Mouse (Mus musculus) intestine, embryonic 15.5 days (tissue): Measurements from ENCODE around the gene Hhex. TPM values are rescaled to one million over a fixed set of nuclear protein-coding genes. Genes with fewer than 3 reads are reported as not detected.

Experiments used
- polyA plus RNA-seq: library from polyadenylated mRNA; unstranded; fragments of >200 nt; fragmentation: Nextera tagmentation; extraction: Ambion mirVana; gene quantifications from 2 replicates; pipeline ENCODE4 v1.2.1, GENCODE M21; 2015

The Hhex gene
- polyA plus RNA-seq, 1 experiment from 2014 or later, result 14.7 TPM

Other genes starting within 250 kb of the Hhex start
- 69.9 and 75.8 TPM in 2 replicates for gene March5, start 227.3 kb upstream of the Hhex start, polyA plus RNA-seq
- gene Cpeb3, start 226.2 kb upstream of the Hhex start, polyA plus RNA-seq, result 0.85 and 1.0 TPM in 2 replicates
- gene Ide, start 97.0 kb upstream of the Hhex start, polyA plus RNA-seq, result 52.7 and 56.2 TPM in 2 replicates
- 44.3 and 51.7 TPM in 2 replicates for gene Kif11, start 58.4 kb upstream of the Hhex start, polyA plus RNA-seq
- gene Exoc6, start 115.6 kb downstream of the Hhex start, polyA plus RNA-seq, result 17.8 and 18.9 TPM in 2 replicates